Mouse (Mus musculus): ENCODE results near the gene Gm20929. TPM values are rescaled to one million over a fixed set of nuclear protein-coding genes. Genes with fewer than 3 reads are reported as not detected.
"Not testable (repeated sequence)": the region's sequence is repeated elsewhere in the genome, so short reads cannot be mapped to it uniquely, and the experiment has no call there.

Gm20929 gene
- polyA plus RNA-seq (2016; fragmentation: Nextera tagmentation; extraction: Ambion mirVana): not detected in 2 replicates

DNA sequence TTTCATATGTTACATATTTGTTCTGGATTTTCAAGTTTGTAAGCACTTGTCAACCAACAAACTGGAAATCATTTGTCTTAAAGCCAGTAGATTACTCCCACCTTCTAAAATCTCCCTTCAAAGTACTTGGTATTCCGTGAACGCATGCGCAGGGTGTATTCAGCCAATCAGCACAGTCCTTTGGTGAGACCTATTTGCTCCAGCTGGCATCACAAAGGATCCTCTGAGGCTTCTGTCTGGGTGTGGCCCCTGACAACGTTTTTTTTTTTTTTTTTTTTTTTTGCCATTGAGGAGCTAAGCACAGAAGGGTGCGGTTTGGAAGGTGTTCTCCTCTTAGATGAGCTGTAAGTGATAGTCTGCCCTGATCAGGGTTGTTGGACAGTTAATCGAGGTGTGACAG, at the start of gene Gm20929:
TSS of gene Gm20929 (plus strand) at position 301 of the 400 bp plus-strand sequence.
- H3K4me3 ChIP-seq; H3K4me2 ChIP-seq; H3K27ac ChIP-seq (ENCODE audit: poor library complexity, severe bottlenecking); H3K9me3 ChIP-seq (replicated peaks); H3K27me3 ChIP-seq (replicated peaks); H3K4me1 ChIP-seq (replicated peaks); H3K9ac ChIP-seq; ATAC-seq (ENCODE audit: insufficient number of reproducible peaks, low FRiP score); H3K36me3 ChIP-seq: not testable (repeated sequence)
- WGBS: no CpG with 5 or more reads among the region's 6 CpGs

Measured in heart, embryonic 12.5 days (tissue).